Mouse (Mus musculus): ENCODE results near the gene Tm4sf4. TPM values are rescaled to one million over a fixed set of nuclear protein-coding genes. Genes with fewer than 3 reads are reported as not detected.

Gene Tm4sf4
- total and polyA plus RNA-seq, 3 experiments, result not detected

- DNase-seq (ENCODE audit: low spot score), result no peak
- Histone ChIP-seq H3K9me3 (replicated peaks) (0 out of 2 replicates have a peak, but pooled peaks cover 13% of the 10 kb centered on the region), H3K4me3 (ENCODE audit: low read depth, low read length) (no peak overlapping the region), H3K4me1 (ENCODE audit: insufficient read depth, low read depth, low read length) (no peaks in the 10 kb centered on the region), H3K27me3 (ENCODE audit: insufficient read depth, low read length) (no peaks in the 10 kb centered on the region), H3K36me3 (replicated peaks) (no peaks in the 10 kb centered on the region)
- ATAC-seq (ENCODE audit: extremely low read depth, insufficient number of reproducible peaks, low FRiP score, poor library complexity, severe bottlenecking), result no peak
- no peak for TF ChIP-seq GATA1 (IDR thresholded peaks at IDR 0.05; ENCODE audit: borderline replicate concordance, low read length)
- no peak for TF ChIP-seq GATA2 (IDR thresholded peaks at IDR 0.05; ENCODE audit: borderline replicate concordance, low read depth, low read length)
- no peak for TF ChIP-seq POLR2AphosphoS5 (IDR thresholded peaks at IDR 0.05; ENCODE audit: insufficient replicate concordance, low read depth, low read length)
- TF ChIP-seq CTCF (IDR thresholded peaks at IDR 0.05; ENCODE audit: low read depth, low read length), result no peak
- no peak for TF ChIP-seq TAL1 (conservative IDR thresholded peaks at IDR 0.05; ENCODE audit: low read depth, low read length)
Observed at GRCm38 (mm10) chr3:57470326-57470725, 45.2 kb downstream of the Tm4sf4 start.

GRCm38 (mm10) chr3:57470981-57471601, 46.0 kb downstream of the Tm4sf4 start:
- H3K4me3 ChIP-seq (ENCODE audit: low read depth, low read length), result no peak overlapping the region
- 0 out of 2 replicates have a peak, but pooled peaks cover 13% of the 10 kb centered on the region for H3K9me3 ChIP-seq (replicated peaks)
- H3K36me3 ChIP-seq (replicated peaks), result no peaks in the 10 kb centered on the region
- H3K27me3 ChIP-seq (ENCODE audit: insufficient read depth, low read length), result no peaks in the 10 kb centered on the region
- DNase-seq (ENCODE audit: low spot score) (no peak), ATAC-seq (ENCODE audit: extremely low read depth, insufficient number of reproducible peaks, low FRiP score, poor library complexity, severe bottlenecking) (no peak)
- TF ChIP-seq GATA1 (IDR thresholded peaks at IDR 0.05; ENCODE audit: borderline replicate concordance, low read length) (no peak), GATA2 (IDR thresholded peaks at IDR 0.05; ENCODE audit: borderline replicate concordance, low read depth, low read length) (no peak), TAL1 (conservative IDR thresholded peaks at IDR 0.05; ENCODE audit: low read depth, low read length) (no peak), CTCF (IDR thresholded peaks at IDR 0.05; ENCODE audit: low read depth, low read length) (no peak), POLR2AphosphoS5 (IDR thresholded peaks at IDR 0.05; ENCODE audit: insufficient replicate concordance, low read depth, low read length) (no peak)
- H3K4me1 ChIP-seq (ENCODE audit: insufficient read depth, low read depth, low read length), result no peaks in the 10 kb centered on the region

- no peak for DNase-seq (ENCODE audit: low spot score)
- Histone ChIP-seq H3K4me1 (ENCODE audit: insufficient read depth, low read depth, low read length) (no peaks in the 10 kb centered on the region), H3K36me3 (replicated peaks) (no peaks in the 10 kb centered on the region), H3K4me3 (ENCODE audit: low read depth, low read length) (no peak overlapping the region), H3K9me3 (replicated peaks) (peaks cover 13% of the 10 kb centered on the region; the same call in 1 of the 2 replicates), H3K27me3 (ENCODE audit: insufficient read depth, low read length) (no peaks in the 10 kb centered on the region)
- no peak for ATAC-seq (ENCODE audit: extremely low read depth, insufficient number of reproducible peaks, low FRiP score, poor library complexity, severe bottlenecking)
- TF ChIP-seq GATA2 (IDR thresholded peaks at IDR 0.05; ENCODE audit: borderline replicate concordance, low read depth, low read length) (no peak), GATA1 (IDR thresholded peaks at IDR 0.05; ENCODE audit: borderline replicate concordance, low read length) (no peak)
Observed at GRCm38 (mm10) chr3:57472407-57472806, 47.3 kb downstream of the Tm4sf4 start.

GRCm38 (mm10) chr3:57474421-57474820, 49.3 kb downstream of the Tm4sf4 start:
- Histone ChIP-seq H3K4me1 (ENCODE audit: insufficient read depth, low read depth, low read length) (no peaks in the 10 kb centered on the region), H3K4me3 (ENCODE audit: low read depth, low read length) (no peak overlapping the region), H3K9me3 (replicated peaks) (peaks cover 11% of the 10 kb centered on the region; the same call in 1 of the 2 replicates), H3K27me3 (ENCODE audit: insufficient read depth, low read length) (no peaks in the 10 kb centered on the region), H3K36me3 (replicated peaks) (no peaks in the 10 kb centered on the region)
- no peak for TF ChIP-seq CTCF (IDR thresholded peaks at IDR 0.05; ENCODE audit: low read depth, low read length)
- no peak for TF ChIP-seq GATA2 (IDR thresholded peaks at IDR 0.05; ENCODE audit: borderline replicate concordance, low read depth, low read length)
- no peak for TF ChIP-seq POLR2AphosphoS5 (IDR thresholded peaks at IDR 0.05; ENCODE audit: insufficient replicate concordance, low read depth, low read length)
- no peak for TF ChIP-seq GATA1 (IDR thresholded peaks at IDR 0.05; ENCODE audit: borderline replicate concordance, low read length)
- TF ChIP-seq TAL1 (conservative IDR thresholded peaks at IDR 0.05; ENCODE audit: low read depth, low read length), result no peak
- ATAC-seq (ENCODE audit: extremely low read depth, insufficient number of reproducible peaks, low FRiP score, poor library complexity, severe bottlenecking) (no peak), DNase-seq (ENCODE audit: low spot score) (no peak)

- DNase-seq (ENCODE audit: low spot score) (no peak), ATAC-seq (ENCODE audit: extremely low read depth, insufficient number of reproducible peaks, low FRiP score, poor library complexity, severe bottlenecking) (no peak)
- H3K4me1 ChIP-seq (ENCODE audit: insufficient read depth, low read depth, low read length), result no peaks in the 10 kb centered on the region
- no peaks in the 10 kb centered on the region for H3K27me3 ChIP-seq (ENCODE audit: insufficient read depth, low read length)
- H3K36me3 ChIP-seq (replicated peaks), result no peaks in the 10 kb centered on the region
- peaks cover 3% of the 10 kb centered on the region for H3K9me3 ChIP-seq (replicated peaks)
- TF ChIP-seq POLR2AphosphoS5 (IDR thresholded peaks at IDR 0.05; ENCODE audit: insufficient replicate concordance, low read depth, low read length) (no peak), GATA2 (IDR thresholded peaks at IDR 0.05; ENCODE audit: borderline replicate concordance, low read depth, low read length) (no peak), TAL1 (conservative IDR thresholded peaks at IDR 0.05; ENCODE audit: low read depth, low read length) (no peak), CTCF (IDR thresholded peaks at IDR 0.05; ENCODE audit: low read depth, low read length) (no peak), GATA1 (IDR thresholded peaks at IDR 0.05; ENCODE audit: borderline replicate concordance, low read length) (no peak)
- H3K4me3 ChIP-seq (ENCODE audit: low read depth, low read length), result no peak overlapping the region
Observed at GRCm38 (mm10) chr3:57480640-57481039, 55.5 kb downstream of the Tm4sf4 start.

GRCm38 (mm10) chr3:57481981-57482380, 56.9 kb downstream of the Tm4sf4 start:
- TF ChIP-seq GATA1 (IDR thresholded peaks at IDR 0.05; ENCODE audit: borderline replicate concordance, low read length) (no peak), TAL1 (conservative IDR thresholded peaks at IDR 0.05; ENCODE audit: low read depth, low read length) (no peak), GATA2 (IDR thresholded peaks at IDR 0.05; ENCODE audit: borderline replicate concordance, low read depth, low read length) (no peak), POLR2AphosphoS5 (IDR thresholded peaks at IDR 0.05; ENCODE audit: insufficient replicate concordance, low read depth, low read length) (no peak), CTCF (IDR thresholded peaks at IDR 0.05; ENCODE audit: low read depth, low read length) (no peak)
- Histone ChIP-seq H3K9me3 (replicated peaks) (peaks cover 3% of the 10 kb centered on the region), H3K4me3 (ENCODE audit: low read depth, low read length) (no peak overlapping the region), H3K4me1 (ENCODE audit: insufficient read depth, low read depth, low read length) (no peaks in the 10 kb centered on the region), H3K36me3 (replicated peaks) (no peaks in the 10 kb centered on the region), H3K27me3 (ENCODE audit: insufficient read depth, low read length) (no peaks in the 10 kb centered on the region)
- DNase-seq (ENCODE audit: low spot score) (no peak), ATAC-seq (ENCODE audit: extremely low read depth, insufficient number of reproducible peaks, low FRiP score, poor library complexity, severe bottlenecking) (no peak)

Measured in G1E (cell line).